Mouse (Mus musculus): Measurements from ENCODE around the gene Ap5m1.

Gene Ap5m1

DNA sequence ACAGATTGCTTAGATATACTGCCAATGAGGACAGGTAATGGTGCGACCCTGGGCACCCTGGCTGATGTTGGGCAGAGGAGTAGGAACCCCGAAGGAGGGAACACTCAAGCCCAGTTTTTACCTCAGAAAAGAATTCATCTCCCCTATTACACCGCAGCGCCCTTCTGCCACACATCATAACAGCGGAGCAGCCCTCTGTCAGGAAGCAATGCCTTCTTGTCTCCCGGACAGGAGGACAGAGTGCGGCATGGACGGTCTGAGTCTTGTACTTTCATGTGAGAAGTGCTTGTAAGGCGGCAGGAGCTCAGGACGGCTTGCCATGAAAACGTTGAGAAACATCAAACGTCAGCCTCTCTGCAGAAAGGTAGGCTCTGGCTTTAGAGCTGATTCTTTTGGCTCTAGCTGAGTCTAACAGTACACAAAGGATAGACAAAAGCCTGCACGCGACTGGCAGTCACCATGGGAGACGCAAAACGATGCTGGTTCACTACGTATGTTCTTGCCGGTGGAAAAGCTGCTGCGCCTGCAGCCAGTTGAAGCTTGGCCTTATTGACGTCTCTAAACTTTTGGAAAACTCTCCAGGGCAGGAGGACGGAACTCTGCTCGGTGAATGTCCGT, 61.4 kb downstream of the Ap5m1 start:
- DNase-seq (ENCODE audit: low spot score), result no peak

- no peak for DNase-seq (ENCODE audit: low spot score)
Observed at GRCm38 (mm10) chr14:49128544-49129263, 62.8 kb downstream of the Ap5m1 start.

- no peak for DNase-seq (ENCODE audit: low spot score)
Observed at GRCm38 (mm10) chr14:49132391-49132790, 66.5 kb downstream of the Ap5m1 start.

- DNase-seq (ENCODE audit: low spot score), result no peak
Observed at GRCm38 (mm10) chr14:49138171-49138570, 72.3 kb downstream of the Ap5m1 start.

DNA sequence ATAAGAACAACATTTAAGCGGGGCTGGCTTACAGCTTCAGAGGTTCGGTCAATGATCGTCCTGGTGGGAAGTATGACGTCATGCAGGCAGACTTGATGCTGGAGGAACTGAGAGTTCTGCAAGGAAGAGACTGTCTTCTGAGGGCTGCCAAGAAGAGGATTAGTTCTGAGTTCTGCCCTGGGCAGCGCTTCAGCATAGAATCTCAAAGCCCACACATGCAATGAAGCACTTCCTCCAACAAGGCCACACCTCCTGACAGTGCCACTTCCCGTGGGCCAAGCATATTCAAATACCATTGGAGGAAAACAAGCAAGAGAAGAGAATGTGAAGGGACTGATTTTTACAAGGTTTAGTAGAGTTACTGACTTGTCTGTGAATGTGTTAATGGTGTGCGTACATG, 74.9 kb downstream of the Ap5m1 start:
- DNase-seq (ENCODE audit: low spot score), result no peak
